Mouse (Mus musculus) heart, adult 2 months (tissue): Measurements from ENCODE around the gene Olig1.

Experiments used
- CTCF ChIP-seq: fragments of 200-600 bp; IDR thresholded peaks from 2 replicates; pipeline ENCODE4 v1.8.1; 2022; ENCODE audit warnings: antibody characterized with exemption, mild to moderate bottlenecking, moderate library complexity
- POLR2A ChIP-seq: fragments of 200-500 bp; IDR thresholded peaks from 2 replicates; pipeline ENCODE4 v1.6.1; 2011; ENCODE audit warnings: mild to moderate bottlenecking, low read depth, low read length, control low read depth; ENCODE audit not compliant: insufficient read depth

- TF ChIP-seq CTCF (no peak), POLR2A (no peak)
Observed at GRCm38 (mm10) chr16:91258956-91259355, 10.6 kb upstream of the Olig1 start.
